ENCODE assay signal across 9 mouse cellular contexts in the genomic region with DNA sequence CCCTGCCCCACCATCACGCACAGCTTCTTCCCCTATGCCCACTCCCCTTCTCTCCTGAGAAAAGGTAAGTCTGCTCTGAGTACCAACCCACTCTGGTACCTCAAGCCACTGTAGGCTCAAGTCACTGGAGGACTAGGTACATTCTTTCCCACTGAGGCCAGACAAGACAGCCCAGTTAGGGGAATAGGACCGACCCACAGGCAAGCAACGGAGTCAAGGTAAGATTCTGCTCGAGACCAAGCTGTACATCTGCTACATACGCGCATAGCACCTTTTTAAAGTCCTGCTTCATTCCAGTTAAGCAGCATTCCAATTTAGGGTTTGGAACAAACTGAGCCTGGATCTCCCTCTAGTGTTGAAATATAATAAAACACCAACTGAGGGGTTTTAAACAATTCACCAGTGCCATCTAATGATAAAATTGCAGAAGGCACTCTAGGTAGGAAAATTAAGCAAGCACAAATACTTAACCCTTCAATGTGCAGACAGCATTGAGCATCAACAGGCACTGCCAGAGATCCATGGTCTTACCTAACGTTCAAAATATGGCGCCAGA. TPM values are rescaled to one million over a fixed set of nuclear protein-coding genes. Genes with fewer than 3 reads are reported as not detected.
DNase-seq lines count a peak whose midpoint lies in the region; ATAC-seq lines count a peak whose summit lies in the region.
"Had no signal": no experiment of that assay in that cellular context is flagged by ENCODE, and none has a peak within 500 bp of the region (broad histone marks: within the 10 kb centered on the region; RNA-seq: fewer than 3 reads in every experiment).

No protein-coding gene starts in this region.

- no peaks in the 10 kb centered on the region for H3K4me1 ChIP-seq in stomach, embryonic 16.5 days (ENCODE audit: control insufficient read depth, insufficient read depth, low read length)
- H3K4me1 ChIP-seq: megakaryocyte, embryonic 14.5 days had no signal

- H3K27ac ChIP-seq in stomach, embryonic 16.5 days (ENCODE audit: low read length) = no peak overlapping the region

- DNase-seq in gastrocnemius, adult 18-20 months (ENCODE audit: low spot score) = peak; percentile 20
- DNase-seq in gastrocnemius, postnatal 36 days = no peak
- peak; percentile 75 for DNase-seq in embryo, embryonic 11 days
- peak; percentile 81 for DNase-seq in hindlimb bud, embryonic 11.5 days (ENCODE audit: extremely low spot score, low read depth, low spot score)
- DNase-seq in lung, postnatal 14 days = peak; percentile 1
- no peak for DNase-seq in gastrocnemius, postnatal 14 days

- H3K27me3 ChIP-seq in stomach, embryonic 16.5 days (ENCODE audit: control insufficient read depth, insufficient read depth, low read length) = no peaks in the 10 kb centered on the region
- H3K27me3 ChIP-seq: megakaryocyte, embryonic 14.5 days had no signal

- no peak overlapping the region for H3K4me3 ChIP-seq in stomach, embryonic 16.5 days (replicated peaks; ENCODE audit: low read length)
- H3K4me3 ChIP-seq: megakaryocyte, embryonic 14.5 days had no signal

- H3K9ac ChIP-seq in stomach, embryonic 16.5 days (ENCODE audit: low read length) = 0 out of 2 replicates have a peak overlapping the region, but pooled peaks have one; percentile 19

- WGBS in stomach, embryonic 16.5 days = 13% methylated on average over 8 of the region's 8 CpGs

- H3K36me3 ChIP-seq in stomach, embryonic 16.5 days (ENCODE audit: control insufficient read depth, insufficient read depth, low read length) = no peaks in the 10 kb centered on the region

- intact Hi-C loops in gastrocnemius, postnatal 36 days (cut with DNase I) = no loop called here
- intact Hi-C loops in gastrocnemius, postnatal 14 days (cut with DNase I; ENCODE audit: low total_unique reads) = loop anchor here (5.0 kb wide), 1 partner anchor 148 kb away; no protein-coding TSS in a partner anchor

- ATAC-seq in CD4-positive, CD25-positive, alpha-beta regulatory T cell, adult 4 months = peak; percentile 88
- ATAC-seq in stomach, embryonic 16.5 days (ENCODE audit: insufficient read depth, low FRiP score) = no peak

- no peak overlapping the region for H3K4me2 ChIP-seq in stomach, embryonic 16.5 days (ENCODE audit: low read depth, low read length)

- H3K9me3 ChIP-seq in stomach, embryonic 16.5 days (replicated peaks; ENCODE audit: control insufficient read depth, low read length) = no peaks in the 10 kb centered on the region

RNA-seq across cellular contexts. Expression of gene Lnp1, which starts 7.7 kb away (rescaled TPM):
- not detected for total RNA-seq in gastrocnemius, adult 18-20 months (2021)
- not detected for total RNA-seq in gastrocnemius, postnatal 36 days (2021)
- not detected for polyA plus RNA-seq in CD4-positive, CD25-positive, alpha-beta regulatory T cell, adult 4 months (2017; shearing (Covaris generic))
- polyA plus RNA-seq in stomach, embryonic 16.5 days (2015; fragmentation: Nextera tagmentation; extraction: Ambion mirVana) = not detected in 2 replicates
- not detected for total RNA-seq in gastrocnemius, postnatal 14 days (2021)

RNA-seq across cellular contexts. Expression of gene Tmem45a, which starts 34.2 kb away (rescaled TPM):
- total RNA-seq in gastrocnemius, adult 18-20 months (2021) = 1 to 10 TPM; 1.3 to 1.5 TPM
- 1 to 10 TPM; 1.2 to 2.9 TPM for total RNA-seq in gastrocnemius, postnatal 36 days (2021)
- polyA plus RNA-seq in CD4-positive, CD25-positive, alpha-beta regulatory T cell, adult 4 months (2017; shearing (Covaris generic)) = 1 to 10 TPM in 1 of 2 experiments, not detected in 1; 1.3 TPM
- polyA plus RNA-seq in stomach, embryonic 16.5 days (2015; fragmentation: Nextera tagmentation; extraction: Ambion mirVana) = 51.0 and 52.7 TPM in 2 replicates
- total RNA-seq in gastrocnemius, postnatal 14 days (2021) = 1 to 10 TPM; 7.6 to 9.2 TPM

Comparison
In these comparisons a context has a peak if more than half of its experiments do, and no peak if none do; other contexts are left out.
1. DNase-seq: peak in gastrocnemius, adult 18-20 months (single experiment), embryo, embryonic 11 days (single experiment), hindlimb bud, embryonic 11.5 days (single experiment) and lung, postnatal 14 days (single experiment); none in gastrocnemius, postnatal 36 days (0 of 2) and gastrocnemius, postnatal 14 days (single experiment).